15 mouse cellular contexts compared by ENCODE assay signal in the genomic region with DNA sequence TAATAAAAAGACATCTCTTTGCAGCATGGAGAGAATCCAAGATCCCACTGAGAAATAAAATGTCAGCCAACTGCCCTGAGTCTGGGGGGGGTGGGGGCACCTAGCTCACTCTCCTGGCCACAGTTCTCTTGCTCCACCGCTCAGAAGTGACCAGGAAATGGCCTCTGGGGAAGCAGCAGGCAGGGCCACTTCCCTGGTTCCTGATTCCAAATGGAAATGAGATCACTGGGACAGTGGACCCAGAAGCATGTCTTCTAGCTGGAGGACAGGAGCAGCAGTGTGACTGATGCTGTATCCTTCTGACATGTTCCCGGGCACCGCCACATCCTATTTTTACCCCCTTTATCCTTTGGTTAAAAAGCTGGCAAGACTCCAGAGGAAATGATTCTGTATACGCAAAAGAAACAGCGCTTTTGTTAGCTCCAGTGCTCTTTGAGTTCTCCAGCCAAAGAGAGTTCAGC. TPM values are rescaled to one million over a fixed set of nuclear protein-coding genes. Genes with fewer than 3 reads are reported as not detected.
DNase-seq lines count a peak whose midpoint lies in the region; ATAC-seq lines count a peak whose summit lies in the region.
"Had no signal": no experiment of that assay in that cellular context is flagged by ENCODE, and none has a peak within 500 bp of the region (broad histone marks: within the 10 kb centered on the region; RNA-seq: fewer than 3 reads in every experiment).

No protein-coding gene starts in this region.

- 53% methylated on average over 5 of the region's 5 CpGs for WGBS in heart, embryonic 10.5 days
- 55% methylated on average over 5 of the region's 5 CpGs for WGBS in midbrain, embryonic 14.5 days
- WGBS in midbrain, embryonic 10.5 days, result 86% methylated on average over 5 of the region's 5 CpGs

- intact Hi-C loops in heart, postnatal 25 days (cut with DNase I), result no loop called here

- no peak overlapping the region for H3K4me3 ChIP-seq in heart, embryonic 10.5 days
- H3K4me3 ChIP-seq in midbrain, embryonic 14.5 days (replicated peaks; ENCODE audit: low read depth, low read length), result no peak overlapping the region
- H3K4me3 ChIP-seq in midbrain, embryonic 10.5 days, result no peak overlapping the region
- H3K4me3 ChIP-seq: embryonic facial prominence, embryonic 15.5 days; liver, embryonic 13.5 days; midbrain, embryonic 12.5 days; neural tube, embryonic 15.5 days had no signal

- no peaks in the 10 kb centered on the region for H3K9me3 ChIP-seq in heart, embryonic 10.5 days
- no peaks in the 10 kb centered on the region for H3K9me3 ChIP-seq in midbrain, embryonic 14.5 days (ENCODE audit: control insufficient read depth, low read length)
- no peaks in the 10 kb centered on the region for H3K9me3 ChIP-seq in midbrain, embryonic 10.5 days (replicated peaks)
- H3K9me3 ChIP-seq: embryonic facial prominence, embryonic 15.5 days; liver, embryonic 13.5 days; midbrain, embryonic 12.5 days; neural tube, embryonic 15.5 days had no signal

- H3K27ac ChIP-seq in heart, embryonic 10.5 days, result no peak overlapping the region
- no peak overlapping the region for H3K27ac ChIP-seq in midbrain, embryonic 14.5 days (replicated peaks; ENCODE audit: low read depth, low read length)
- H3K27ac ChIP-seq in midbrain, embryonic 10.5 days (replicated peaks), result no peak overlapping the region
- H3K27ac ChIP-seq: embryonic facial prominence, embryonic 15.5 days; liver, embryonic 13.5 days; midbrain, embryonic 12.5 days; neural tube, embryonic 15.5 days had no signal

- ATAC-seq in midbrain, embryonic 14.5 days (ENCODE audit: low FRiP score, low TSS enrichment), result no peak

- peaks cover 3% of the 10 kb centered on the region; the same call in 1 of the 2 replicates for H3K27me3 ChIP-seq in heart, embryonic 10.5 days (ENCODE audit: insufficient read depth, poor library complexity, severe bottlenecking)
- no peaks in the 10 kb centered on the region for H3K27me3 ChIP-seq in midbrain, embryonic 14.5 days (ENCODE audit: control insufficient read depth, insufficient read depth, low read length)
- no peaks in the 10 kb centered on the region for H3K27me3 ChIP-seq in midbrain, embryonic 10.5 days (ENCODE audit: low read depth, poor library complexity, severe bottlenecking)
- H3K27me3 ChIP-seq: embryonic facial prominence, embryonic 15.5 days; liver, embryonic 13.5 days; midbrain, embryonic 12.5 days; neural tube, embryonic 15.5 days had no signal

- no peak overlapping the region for H3K4me2 ChIP-seq in midbrain, embryonic 14.5 days (ENCODE audit: low read length)
- H3K4me2 ChIP-seq: embryonic facial prominence, embryonic 15.5 days; liver, embryonic 13.5 days; midbrain, embryonic 12.5 days; neural tube, embryonic 15.5 days had no signal

- DNase-seq in heart, embryonic 10.5 days (ENCODE audit: low spot score), result peak; percentile 68
- no peak for DNase-seq in heart, postnatal 25 days (ENCODE audit: low spot score)
- peak; percentile 43 for DNase-seq in midbrain, embryonic 14.5 days
- no peak for DNase-seq in midbrain, embryonic 10.5 days (ENCODE audit: low spot score)
- DNase-seq in cerebellum, postnatal 10 days, result peak; percentile 88 to 89
- peak; percentile 30 for DNase-seq in lung, postnatal 36 days
- DNase-seq in right cerebral cortex, postnatal 4 days, result no peak
- no peak for DNase-seq in thymus, postnatal 4 days
- DNase-seq: kidney, adult 2 months; liver, embryonic 13.5 days had no signal

- H3K36me3 ChIP-seq in heart, embryonic 10.5 days, result no peaks in the 10 kb centered on the region
- H3K36me3 ChIP-seq in midbrain, embryonic 14.5 days (ENCODE audit: control insufficient read depth, insufficient read depth, low read length), result no peaks in the 10 kb centered on the region
- H3K36me3 ChIP-seq in midbrain, embryonic 10.5 days, result no peaks in the 10 kb centered on the region
- H3K36me3 ChIP-seq: embryonic facial prominence, embryonic 15.5 days; liver, embryonic 13.5 days; midbrain, embryonic 12.5 days; neural tube, embryonic 15.5 days had no signal

- H3K4me1 ChIP-seq in heart, embryonic 10.5 days, result no peaks in the 10 kb centered on the region
- H3K4me1 ChIP-seq in midbrain, embryonic 14.5 days (ENCODE audit: control insufficient read depth, insufficient read depth, low read length), result 0 out of 2 replicates have a peak, but pooled peaks cover 2% of the 10 kb centered on the region
- H3K4me1 ChIP-seq in midbrain, embryonic 10.5 days, result no peaks in the 10 kb centered on the region
- H3K4me1 ChIP-seq: embryonic facial prominence, embryonic 15.5 days; liver, embryonic 13.5 days had no signal

- H3K9ac ChIP-seq in midbrain, embryonic 14.5 days (replicated peaks; ENCODE audit: low read length), result no peak overlapping the region
- H3K9ac ChIP-seq: embryonic facial prominence, embryonic 15.5 days; liver, embryonic 13.5 days; midbrain, embryonic 12.5 days; neural tube, embryonic 15.5 days had no signal

RNA-seq across cellular contexts. Expression of gene Atg4a-ps, which starts 21.2 kb away (rescaled TPM):
- polyA plus RNA-seq in heart, embryonic 10.5 days (2016; fragmentation: Nextera tagmentation; extraction: Ambion mirVana), result 0.14 and 0.15 TPM in 2 replicates
- 1 to 10 TPM in 1 of 2 experiments, not detected in 1; 1.8 TPM for total RNA-seq in heart, postnatal 25 days (2021)
- polyA plus RNA-seq in midbrain, embryonic 14.5 days (2014; fragmentation: Nextera tagmentation; extraction: Ambion mirVana), result 0.20 TPM in 1 of 2 replicates, not detected in the other
- 0.10 and 0.11 TPM in 2 replicates for polyA plus RNA-seq in midbrain, embryonic 10.5 days (2016; fragmentation: Nextera tagmentation; extraction: Ambion mirVana)
- polyA plus RNA-seq: heart, embryonic 14.5 days; kidney, adult 2 months had no signal

RNA-seq across cellular contexts. Expression of gene Syt6, which starts 49.6 kb away (rescaled TPM):
- polyA plus RNA-seq in heart, embryonic 10.5 days (2016; fragmentation: Nextera tagmentation; extraction: Ambion mirVana), result 0.34 and 0.51 TPM in 2 replicates
- total RNA-seq in heart, postnatal 25 days (2021), result not detected
- polyA plus RNA-seq in midbrain, embryonic 14.5 days (2014; fragmentation: Nextera tagmentation; extraction: Ambion mirVana), result 21.1 and 22.8 TPM in 2 replicates
- 0.74 and 2.3 TPM in 2 replicates for polyA plus RNA-seq in midbrain, embryonic 10.5 days (2016; fragmentation: Nextera tagmentation; extraction: Ambion mirVana)
- total RNA-seq: gastrocnemius, adult 8-10 months had no signal
- polyA plus RNA-seq: kidney, adult 2 months; liver, embryonic 13.5 days had no signal

Comparison
In these comparisons a context has a peak if more than half of its experiments do, and no peak if none do; other contexts are left out.
1. DNase-seq: peak in heart, embryonic 10.5 days (single experiment), midbrain, embryonic 14.5 days (single experiment), cerebellum, postnatal 10 days (2 of 2) and lung, postnatal 36 days (single experiment); none in heart, postnatal 25 days (single experiment), midbrain, embryonic 10.5 days (single experiment), right cerebral cortex, postnatal 4 days (single experiment) and thymus, postnatal 4 days (single experiment).